Mouse (Mus musculus): ENCODE measurements at regions not wholly inside any gene's neighbourhood (a gene's known extent, or its start where the extent isn't known, plus 50 kb on each side); places are given as distances from the start of the nearest gene placed in this dataset.

DNA sequence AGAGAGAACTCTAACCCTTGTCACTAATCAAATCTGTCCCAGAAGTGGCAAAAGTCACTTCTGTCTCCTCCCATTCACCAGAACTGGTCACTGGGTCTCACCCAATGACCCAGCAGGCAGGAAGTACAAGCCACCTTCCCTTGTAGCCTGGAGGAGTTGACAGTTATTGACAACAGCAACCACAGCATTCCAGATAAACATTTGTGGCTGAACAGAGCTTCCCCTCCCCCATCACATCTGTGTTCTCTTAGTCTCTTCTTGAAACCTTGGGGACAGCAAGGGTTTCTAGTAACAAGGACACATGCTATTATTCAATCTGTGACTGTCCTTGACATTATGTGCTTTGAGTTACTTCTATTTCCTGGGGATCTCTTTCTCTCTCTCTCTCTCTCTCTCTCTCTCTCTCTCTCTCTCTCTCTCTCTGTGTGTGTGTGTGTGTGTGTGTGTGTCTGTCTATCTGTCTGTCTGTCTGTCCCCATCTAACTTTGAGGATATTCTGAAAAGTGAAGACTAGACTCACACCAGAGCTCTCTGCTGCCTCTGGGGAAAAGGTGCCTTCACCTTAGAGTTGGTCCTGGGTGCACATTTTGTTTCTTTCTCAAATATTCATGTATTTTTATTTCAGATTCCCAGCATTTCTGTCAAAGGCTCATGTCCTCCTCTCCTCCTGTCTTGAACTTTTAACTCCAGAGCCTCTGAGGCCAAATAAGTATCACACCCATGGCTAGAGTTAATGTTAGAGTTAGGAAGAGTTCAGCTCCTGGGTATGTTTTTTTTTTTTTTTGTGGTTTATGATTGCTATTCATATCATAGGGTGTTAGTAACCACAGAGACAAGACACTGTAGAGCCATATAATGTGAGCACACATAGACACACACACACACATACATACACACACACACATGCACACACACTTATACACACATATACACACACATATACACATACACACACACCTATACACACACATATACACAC is 65.4 kb upstream of the Tut7 start:
- ATAC-seq (ENCODE audit: insufficient read depth) = 0 out of 2 replicates have a peak, but pooled peaks have one; percentile 22
- Histone ChIP-seq H3K4me2 (ENCODE audit: low read depth) (no peak overlapping the region), H3K9ac (replicated peaks) (no peak overlapping the region), H3K27ac (no peak overlapping the region), H3K27me3 (ENCODE audit: control insufficient read depth, insufficient read depth, low read length) (no peaks in the 10 kb centered on the region), H3K4me1 (replicated peaks; ENCODE audit: control insufficient read depth in 2 of 2, insufficient read depth in 2 of 2, low read length in 1 of 2) (peaks cover 26 to 44% of the 10 kb centered on the region in 2 experiments), H3K9me3 (ENCODE audit: control insufficient read depth, low read length) (no peaks in the 10 kb centered on the region), H3K36me3 (replicated peaks; ENCODE audit: control insufficient read depth, insufficient read depth, low read depth) (no peaks in the 10 kb centered on the region), H3K4me3 (ENCODE audit: insufficient read depth in 1 of 2, low read depth in 2 of 2, low read length in 2 of 2) (no peak overlapping the region)
- DNase-seq (ENCODE audit: low read depth in 3 of 3, low spot score in 3 of 3) = no peak
- TF ChIP-seq CTCF (IDR thresholded peaks at IDR 0.05; ENCODE audit: low read depth) (no peak), EP300 (IDR thresholded peaks at IDR 0.05; ENCODE audit: low read depth) (no peak)

- Histone ChIP-seq H3K9me3 (ENCODE audit: control insufficient read depth, low read length) (no peaks in the 10 kb centered on the region), H3K4me1 (replicated peaks; ENCODE audit: control insufficient read depth in 2 of 2, insufficient read depth in 2 of 2, low read length in 1 of 2) (peaks cover 24 to 35% of the 10 kb centered on the region in 2 experiments), H3K4me3 (ENCODE audit: insufficient read depth in 1 of 2, low read depth in 2 of 2, low read length in 2 of 2) (no peak overlapping the region), H3K27me3 (ENCODE audit: control insufficient read depth, insufficient read depth, low read length) (no peaks in the 10 kb centered on the region), H3K36me3 (replicated peaks; ENCODE audit: control insufficient read depth, insufficient read depth, low read depth) (no peaks in the 10 kb centered on the region), H3K9ac (replicated peaks) (no peak overlapping the region), H3K4me2 (ENCODE audit: low read depth) (no peak overlapping the region), H3K27ac (no peak overlapping the region)
- no peak for ATAC-seq (ENCODE audit: insufficient read depth)
- no peak for DNase-seq (ENCODE audit: low read depth in 3 of 3, low spot score in 3 of 3)
- TF ChIP-seq CTCF (IDR thresholded peaks at IDR 0.05; ENCODE audit: low read depth) (no peak), EP300 (IDR thresholded peaks at IDR 0.05; ENCODE audit: low read depth) (no peak)
- WGBS (ENCODE audit: insufficient replicate concordance) = 67% methylated on average over 4 of the region's 4 CpGs
Measured at GRCm38 (mm10) chr13:59887306-59887705, 64.4 kb upstream of the Tut7 start.

GRCm38 (mm10) chr13:59886572-59886971 is 63.6 kb upstream of the Tut7 start:
- no peak overlapping the region for H3K4me3 ChIP-seq (ENCODE audit: insufficient read depth in 1 of 2, low read depth in 2 of 2, low read length in 2 of 2)
- ATAC-seq (ENCODE audit: insufficient read depth) (no peak), DNase-seq (ENCODE audit: low read depth in 3 of 3, low spot score in 3 of 3) (no peak)
- no peak overlapping the region for H3K4me2 ChIP-seq (ENCODE audit: low read depth)
- H3K27me3 ChIP-seq (ENCODE audit: control insufficient read depth, insufficient read depth, low read length) = no peaks in the 10 kb centered on the region
- H3K27ac ChIP-seq = no peak overlapping the region
- 39% methylated on average over 3 of the region's 3 CpGs for WGBS (ENCODE audit: insufficient replicate concordance)
- H3K9me3 ChIP-seq (ENCODE audit: control insufficient read depth, low read length) = no peaks in the 10 kb centered on the region
- TF ChIP-seq EP300 (IDR thresholded peaks at IDR 0.05; ENCODE audit: low read depth) = no peak
- TF ChIP-seq CTCF (IDR thresholded peaks at IDR 0.05; ENCODE audit: low read depth) = peak; percentile 75
- peaks cover 17 to 27% of the 10 kb centered on the region in 2 experiments for H3K4me1 ChIP-seq (replicated peaks; ENCODE audit: control insufficient read depth in 2 of 2, insufficient read depth in 2 of 2, low read length in 1 of 2)
- H3K36me3 ChIP-seq (replicated peaks; ENCODE audit: control insufficient read depth, insufficient read depth, low read depth) = no peaks in the 10 kb centered on the region
- H3K9ac ChIP-seq (replicated peaks) = no peak overlapping the region

- Histone ChIP-seq H3K36me3 (replicated peaks; ENCODE audit: control insufficient read depth, insufficient read depth, low read depth) (no peaks in the 10 kb centered on the region), H3K9ac (replicated peaks) (no peak overlapping the region), H3K9me3 (ENCODE audit: control insufficient read depth, low read length) (no peaks in the 10 kb centered on the region), H3K27ac (no peak overlapping the region), H3K4me2 (ENCODE audit: low read depth) (no peak overlapping the region), H3K27me3 (ENCODE audit: control insufficient read depth, insufficient read depth, low read length) (no peaks in the 10 kb centered on the region), H3K4me3 (ENCODE audit: insufficient read depth in 1 of 2, low read depth in 2 of 2, low read length in 2 of 2) (no peak overlapping the region), H3K4me1 (replicated peaks; ENCODE audit: control insufficient read depth in 2 of 2, insufficient read depth in 2 of 2, low read length in 1 of 2) (no peaks in the 10 kb centered on the region)
- DNase-seq (ENCODE audit: low read depth in 3 of 3, low spot score in 3 of 3) = no peak
- TF ChIP-seq EP300 (IDR thresholded peaks at IDR 0.05; ENCODE audit: low read depth) (no peak), CTCF (IDR thresholded peaks at IDR 0.05; ENCODE audit: low read depth) (no peak)
- WGBS (ENCODE audit: insufficient replicate concordance) = 40% methylated on average over 16 of the region's 19 CpGs
- no peak for ATAC-seq (ENCODE audit: insufficient read depth)
Measured at GRCm38 (mm10) chr13:59881989-59882784, 59.2 kb upstream of the Tut7 start.

DNA sequence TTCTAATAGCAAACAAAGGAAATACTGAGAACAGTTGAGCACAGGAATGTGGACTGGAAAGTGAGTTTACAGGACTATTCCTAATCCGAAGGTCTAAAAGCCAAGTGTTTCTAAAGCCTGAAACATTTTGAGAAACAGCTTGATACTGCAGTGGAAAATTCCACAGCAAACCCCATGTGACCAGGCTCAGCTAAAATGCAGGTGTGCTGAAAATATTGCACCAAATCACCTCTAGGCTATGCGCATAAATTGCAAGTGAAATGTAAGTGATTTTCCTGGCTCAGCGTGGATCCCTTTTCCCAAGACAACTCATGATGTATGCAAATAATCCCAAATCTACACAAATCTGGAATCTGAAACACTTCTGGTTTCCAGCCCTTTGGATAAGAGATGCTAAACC is 57.1 kb upstream of the Tut7 start:
- H3K4me1 ChIP-seq (replicated peaks; ENCODE audit: control insufficient read depth in 2 of 2, insufficient read depth in 2 of 2, low read length in 1 of 2) = peaks cover 4 to 5% of the 10 kb centered on the region in 2 experiments
- 65% methylated on average over 3 of the region's 3 CpGs for WGBS (ENCODE audit: insufficient replicate concordance)
- no peaks in the 10 kb centered on the region for H3K27me3 ChIP-seq (ENCODE audit: control insufficient read depth, insufficient read depth, low read length)
- H3K4me3 ChIP-seq (ENCODE audit: insufficient read depth in 1 of 2, low read depth in 2 of 2, low read length in 2 of 2) = no peak overlapping the region
- H3K9me3 ChIP-seq (ENCODE audit: control insufficient read depth, low read length) = no peaks in the 10 kb centered on the region
- H3K36me3 ChIP-seq (replicated peaks; ENCODE audit: control insufficient read depth, insufficient read depth, low read depth) = no peaks in the 10 kb centered on the region
- TF ChIP-seq CTCF (IDR thresholded peaks at IDR 0.05; ENCODE audit: low read depth) (no peak), EP300 (IDR thresholded peaks at IDR 0.05; ENCODE audit: low read depth) (no peak)
- no peak for DNase-seq (ENCODE audit: low read depth in 3 of 3, low spot score in 3 of 3)
- H3K9ac ChIP-seq (replicated peaks) = no peak overlapping the region
- H3K4me2 ChIP-seq (ENCODE audit: low read depth) = no peak overlapping the region
- H3K27ac ChIP-seq = no peak overlapping the region
- ATAC-seq (ENCODE audit: insufficient read depth) = no peak
